Mouse (Mus musculus): ENCODE measurements around the gene Dlg5. TPM values are rescaled to one million over a fixed set of nuclear protein-coding genes. Genes with fewer than 3 reads are reported as not detected.

Gene Dlg5
- polyA plus RNA-seq, 1 experiment from 2014 or later = 18.6 TPM

GRCm38 (mm10) chr14:24260391-24260790 is 14.7 kb upstream of the Dlg5 start:
- Histone ChIP-seq H3K4me1 (peaks cover 8% of the 10 kb centered on the region), H3K4me3 (replicated peaks) (no peak overlapping the region), H3K9ac (no peak overlapping the region), H3K9me3 (replicated peaks) (no peaks in the 10 kb centered on the region), H3K36me3 (no peaks in the 10 kb centered on the region), H3K4me2 (no peak overlapping the region), H3K27me3 (no peaks in the 10 kb centered on the region), H3K27ac (no peak overlapping the region)
- ATAC-seq (replicated peaks; ENCODE audit: low FRiP score) = no peak
- WGBS = 54% methylated on average over 4 of the region's 4 CpGs

GRCm38 (mm10) chr14:24255956-24256355 is 10.2 kb upstream of the Dlg5 start:
- no peak overlapping the region for H3K4me2 ChIP-seq
- H3K36me3 ChIP-seq = no peaks in the 10 kb centered on the region

GRCm38 (mm10) chr14:24253611-24254202 is 8.0 kb upstream of the Dlg5 start:
- Histone ChIP-seq H3K4me1 (peaks cover 23% of the 10 kb centered on the region), H3K27ac (peak overlapping the region; percentile 87), H3K9me3 (replicated peaks) (no peaks in the 10 kb centered on the region), H3K4me2 (peak overlapping the region; percentile 46), H3K9ac (no peak overlapping the region), H3K36me3 (no peaks in the 10 kb centered on the region), H3K27me3 (no peaks in the 10 kb centered on the region), H3K4me3 (replicated peaks) (no peak overlapping the region)
- peak; percentile 94 for ATAC-seq (replicated peaks; ENCODE audit: low FRiP score)
- 7% methylated on average over 8 of the region's 8 CpGs for WGBS

More at GRCm38 (mm10) chr14:24255956-24256355, 10.2 kb upstream of the Dlg5 start:
- 46% methylated on average over 2 of the region's 2 CpGs for WGBS
- no peak overlapping the region for H3K9ac ChIP-seq
- no peaks in the 10 kb centered on the region for H3K27me3 ChIP-seq
- H3K4me3 ChIP-seq (replicated peaks) = no peak overlapping the region
- H3K9me3 ChIP-seq (replicated peaks) = no peaks in the 10 kb centered on the region
- ATAC-seq (replicated peaks; ENCODE audit: low FRiP score) = no peak
- H3K4me1 ChIP-seq = peaks cover 23% of the 10 kb centered on the region
- no peak overlapping the region for H3K27ac ChIP-seq

- ATAC-seq (replicated peaks; ENCODE audit: low FRiP score) = no peak
- Histone ChIP-seq H3K9ac (no peak overlapping the region), H3K9me3 (replicated peaks) (no peaks in the 10 kb centered on the region), H3K4me1 (peaks cover 23% of the 10 kb centered on the region), H3K27ac (no peak overlapping the region), H3K4me2 (no peak overlapping the region), H3K4me3 (replicated peaks) (no peak overlapping the region), H3K27me3 (no peaks in the 10 kb centered on the region), H3K36me3 (no peaks in the 10 kb centered on the region)
- 77% methylated on average over 1 of the region's 1 CpGs for WGBS
Observed at GRCm38 (mm10) chr14:24251326-24251725, 5.6 kb upstream of the Dlg5 start.

- H3K9ac ChIP-seq = no peak overlapping the region
- no peak overlapping the region for H3K4me3 ChIP-seq (replicated peaks)
- H3K27me3 ChIP-seq = no peaks in the 10 kb centered on the region
- no peaks in the 10 kb centered on the region for H3K9me3 ChIP-seq (replicated peaks)
- H3K4me2 ChIP-seq = no peak overlapping the region
- 59% methylated on average over 2 of the region's 2 CpGs for WGBS
- no peak overlapping the region for H3K27ac ChIP-seq
- ATAC-seq (replicated peaks; ENCODE audit: low FRiP score) = no peak
- no peaks in the 10 kb centered on the region for H3K36me3 ChIP-seq
- H3K4me1 ChIP-seq = peaks cover 27% of the 10 kb centered on the region
Observed at GRCm38 (mm10) chr14:24249926-24250325, 4.2 kb upstream of the Dlg5 start.

GRCm38 (mm10) chr14:24244330-24245176 is 1.2 kb downstream of the Dlg5 start:
- under 1% methylated on average over 40 of the region's 40 CpGs for whole genome bisulfite sequencing
- peak overlapping the region; percentile 94 for H3K27ac ChIP-seq
- H3K9me3 ChIP-seq (replicated peaks) = no peaks in the 10 kb centered on the region
- H3K27me3 ChIP-seq = no peaks in the 10 kb centered on the region
- peak; percentile 59; the same call in 1 of the 2 replicates for ATAC-seq (replicated peaks; ENCODE audit: low FRiP score)
- peak overlapping the region; percentile 84 for H3K4me3 ChIP-seq (replicated peaks)
- peaks cover 14% of the 10 kb centered on the region for H3K36me3 ChIP-seq
- H3K4me1 ChIP-seq = peaks cover 21% of the 10 kb centered on the region
- H3K9ac ChIP-seq = peak overlapping the region; percentile 81
- peak overlapping the region; percentile 91 for H3K4me2 ChIP-seq

GRCm38 (mm10) chr14:24242016-24242415 is 3.7 kb downstream of the Dlg5 start:
- no peak overlapping the region for H3K4me2 ChIP-seq
- H3K27me3 ChIP-seq = no peaks in the 10 kb centered on the region
- H3K36me3 ChIP-seq = peaks cover 14% of the 10 kb centered on the region
- H3K9me3 ChIP-seq (replicated peaks) = no peaks in the 10 kb centered on the region
- no peak overlapping the region for H3K9ac ChIP-seq
- ATAC-seq (replicated peaks; ENCODE audit: low FRiP score) = no peak
- 95% methylated on average over 2 of the region's 2 CpGs for WGBS
- H3K4me3 ChIP-seq (replicated peaks) = no peak overlapping the region
- no peak overlapping the region for H3K27ac ChIP-seq
- peaks cover 36% of the 10 kb centered on the region for H3K4me1 ChIP-seq

GRCm38 (mm10) chr14:24240831-24241230 is 4.9 kb downstream of the Dlg5 start:
- Histone ChIP-seq H3K27ac (no peak overlapping the region), H3K27me3 (no peaks in the 10 kb centered on the region), H3K4me2 (no peak overlapping the region), H3K9ac (no peak overlapping the region), H3K4me3 (replicated peaks) (no peak overlapping the region), H3K36me3 (peaks cover 14% of the 10 kb centered on the region), H3K9me3 (replicated peaks) (no peaks in the 10 kb centered on the region), H3K4me1 (peaks cover 32% of the 10 kb centered on the region)
- ATAC-seq (replicated peaks; ENCODE audit: low FRiP score) = no peak
- 62% methylated on average over 6 of the region's 6 CpGs for WGBS

- H3K9me3 ChIP-seq (replicated peaks) = no peaks in the 10 kb centered on the region
- peaks cover 14% of the 10 kb centered on the region for H3K36me3 ChIP-seq
- 79% methylated on average over 11 of the region's 11 CpGs for WGBS
- H3K4me2 ChIP-seq = no peak overlapping the region
- no peak overlapping the region for H3K9ac ChIP-seq
- peaks cover 38% of the 10 kb centered on the region for H3K4me1 ChIP-seq
- ATAC-seq (replicated peaks; ENCODE audit: low FRiP score) = no peak
- no peaks in the 10 kb centered on the region for H3K27me3 ChIP-seq
- H3K27ac ChIP-seq = no peak overlapping the region
- H3K4me3 ChIP-seq (replicated peaks) = no peak overlapping the region
Observed at GRCm38 (mm10) chr14:24239651-24240050, 6.1 kb downstream of the Dlg5 start.

- Histone ChIP-seq H3K27me3 (no peaks in the 10 kb centered on the region), H3K4me2 (no peak overlapping the region), H3K9me3 (replicated peaks) (no peaks in the 10 kb centered on the region), H3K4me1 (peaks cover 50% of the 10 kb centered on the region), H3K27ac (0 out of 2 replicates have a peak overlapping the region, but pooled peaks have one; percentile 6), H3K4me3 (replicated peaks) (no peak overlapping the region), H3K36me3 (peaks cover under 1% of the 10 kb centered on the region; the same call in 1 of the 2 replicates), H3K9ac (no peak overlapping the region)
- 91% methylated on average over 3 of the region's 3 CpGs for WGBS
- ATAC-seq (replicated peaks; ENCODE audit: low FRiP score) = no peak
Observed at GRCm38 (mm10) chr14:24235954-24236353, 9.8 kb downstream of the Dlg5 start.

- Histone ChIP-seq H3K27ac (peak overlapping the region; percentile 79), H3K27me3 (no peaks in the 10 kb centered on the region)
Observed at GRCm38 (mm10) chr14:24234411-24234810, 11.3 kb downstream of the Dlg5 start.

More at GRCm38 (mm10) chr14:24234411-24234810, 11.3 kb downstream of the Dlg5 start:
- 55% methylated on average over 2 of the region's 2 CpGs for WGBS
- no peaks in the 10 kb centered on the region for H3K36me3 ChIP-seq
- H3K4me3 ChIP-seq (replicated peaks) = no peak overlapping the region
- H3K9ac ChIP-seq = no peak overlapping the region
- H3K4me2 ChIP-seq = no peak overlapping the region
- peak; percentile 74; the same call in 1 of the 2 replicates for ATAC-seq (replicated peaks; ENCODE audit: low FRiP score)
- no peaks in the 10 kb centered on the region for H3K9me3 ChIP-seq (replicated peaks)
- peaks cover 46% of the 10 kb centered on the region for H3K4me1 ChIP-seq

Data from kidney, embryonic 15.5 days (tissue).